Mouse (Mus musculus): ENCODE data around the gene Brms1. TPM values are rescaled to one million over a fixed set of nuclear protein-coding genes. Genes with fewer than 3 reads are reported as not detected.

Gene Brms1
- polyA plus RNA-seq, 1 experiment = 40.4 TPM

DNA sequence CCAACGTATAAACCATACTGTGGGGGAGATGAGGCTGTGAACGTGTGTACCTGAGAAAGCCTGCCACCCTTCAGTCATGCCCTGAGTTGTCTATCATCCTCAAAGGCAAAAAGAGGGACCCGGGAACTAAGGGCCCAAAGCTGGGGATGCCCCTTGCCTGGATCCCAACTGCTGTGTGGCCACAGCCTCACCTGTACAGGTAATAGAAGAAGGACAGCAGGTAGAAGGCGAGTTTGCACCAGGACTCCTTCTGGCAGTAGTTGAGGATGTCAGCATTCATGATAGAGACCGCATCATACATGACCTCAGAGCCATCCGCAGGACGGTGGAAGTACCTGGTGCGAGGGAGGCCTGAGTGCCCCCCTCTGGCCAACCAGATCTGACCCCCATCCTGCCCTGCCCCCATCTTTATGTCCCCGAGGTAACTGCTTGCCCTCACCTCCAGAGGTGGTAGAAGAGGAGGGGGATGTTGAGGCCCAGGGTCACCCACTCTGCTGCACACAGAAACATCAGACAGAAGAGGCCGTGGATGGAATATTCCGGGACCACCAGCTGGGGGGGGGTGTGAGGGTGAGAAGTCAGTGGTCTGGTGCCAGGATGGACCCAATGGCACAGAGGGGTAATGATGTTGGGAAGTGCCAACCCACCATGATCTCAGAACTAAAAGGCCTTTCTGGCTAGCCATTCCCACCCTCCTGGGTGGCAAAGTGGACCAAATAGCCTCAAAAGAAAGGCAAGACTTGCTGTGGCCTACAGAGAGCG, 52.5 kb downstream of the Brms1 start:
- DNase-seq = no peak
- 71% methylated on average over 12 of the region's 12 CpGs for WGBS
- H3K4me1 ChIP-seq (ENCODE audit: control insufficient read depth, insufficient read depth, low read length) = peaks cover 9% of the 10 kb centered on the region
- TF ChIP-seq CTCF (IDR thresholded peaks at IDR 0.05; ENCODE audit: insufficient read depth, low read length) = no peak
- TF ChIP-seq POLR2A (IDR thresholded peaks at IDR 0.05; ENCODE audit: borderline replicate concordance, extremely low read depth, low read depth, low read length) = no peak
- no peak overlapping the region for H3K4me3 ChIP-seq (replicated peaks; ENCODE audit: extremely low read depth, low read depth, low read length)

DNA sequence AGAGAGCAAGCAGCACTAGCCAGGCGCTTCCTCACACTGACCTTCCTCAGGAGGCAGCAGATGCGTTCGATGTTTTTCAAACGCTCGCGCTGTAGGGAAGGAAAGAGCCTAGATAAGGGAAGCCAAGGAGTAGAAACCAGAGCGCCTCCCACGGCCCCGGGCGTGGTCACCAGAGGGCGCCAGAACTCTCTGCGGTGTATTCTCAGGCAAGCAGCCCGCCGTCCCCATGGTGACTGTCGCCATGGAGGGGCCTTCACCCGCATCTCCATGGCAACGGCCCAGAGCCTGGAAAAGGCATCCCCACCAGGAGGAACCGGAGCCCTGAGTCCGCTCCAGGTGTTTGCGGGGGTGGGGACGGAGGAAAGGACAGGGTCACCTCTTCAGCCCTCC, 53.1 kb downstream of the Brms1 start:
- Histone ChIP-seq H3K4me3 (replicated peaks; ENCODE audit: extremely low read depth, low read depth, low read length) (no peak overlapping the region), H3K4me1 (ENCODE audit: control insufficient read depth, insufficient read depth, low read length) (peaks cover 6% of the 10 kb centered on the region)
- WGBS = 2% methylated on average over 21 of the region's 21 CpGs
- peak; percentile 11; the same call in 1 of the 2 replicates for TF ChIP-seq POLR2A (IDR thresholded peaks at IDR 0.05; ENCODE audit: borderline replicate concordance, extremely low read depth, low read depth, low read length)
- peak; percentile 66 for TF ChIP-seq CTCF (IDR thresholded peaks at IDR 0.05; ENCODE audit: insufficient read depth, low read length)
- peak; percentile 88 for DNase-seq

DNA sequence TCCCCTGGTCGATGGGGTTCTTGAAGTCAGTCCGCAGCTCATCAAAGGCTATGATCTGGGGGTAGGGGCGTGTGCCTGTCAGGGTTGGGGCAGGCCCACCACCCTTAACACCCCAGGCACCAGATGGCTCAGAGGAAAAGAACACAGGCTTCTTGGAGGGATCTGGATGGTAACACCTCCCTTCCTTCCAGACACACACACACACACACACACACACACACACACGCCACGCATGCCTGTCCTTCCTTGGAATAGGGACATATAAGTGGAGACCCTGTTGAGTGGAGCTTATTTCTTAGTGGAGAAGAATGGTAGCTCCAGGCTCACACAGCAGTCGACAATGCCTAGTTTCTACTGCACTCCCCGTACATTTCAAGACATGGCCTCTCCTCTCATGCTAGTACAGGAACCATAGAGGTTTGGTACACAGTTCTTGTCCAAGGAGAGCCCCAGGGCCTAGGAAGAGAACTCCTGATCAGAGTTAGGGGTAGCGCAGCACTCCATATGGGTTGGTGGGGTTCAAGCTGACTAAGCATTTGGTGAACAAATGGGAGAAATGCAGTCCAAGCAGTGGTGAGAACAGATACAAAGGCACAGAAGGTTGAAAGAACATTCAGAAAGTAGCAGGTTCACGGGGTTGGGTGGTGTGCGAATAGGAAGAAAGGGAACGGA, 53.7 kb downstream of the Brms1 start:
- WGBS = 40% methylated on average over 11 of the region's 11 CpGs
- TF ChIP-seq POLR2A (IDR thresholded peaks at IDR 0.05; ENCODE audit: borderline replicate concordance, extremely low read depth, low read depth, low read length) = no peak
- no peak for TF ChIP-seq CTCF (IDR thresholded peaks at IDR 0.05; ENCODE audit: insufficient read depth, low read length)
- H3K4me3 ChIP-seq (replicated peaks; ENCODE audit: extremely low read depth, low read depth, low read length) = no peak overlapping the region
- no peak for DNase-seq
- H3K4me1 ChIP-seq (ENCODE audit: control insufficient read depth, insufficient read depth, low read length) = peaks cover 6% of the 10 kb centered on the region

GRCm38 (mm10) chr19:5095887-5096474, 54.8 kb downstream of the Brms1 start:
- no peak for DNase-seq
- peaks cover 6% of the 10 kb centered on the region for H3K4me1 ChIP-seq (ENCODE audit: control insufficient read depth, insufficient read depth, low read length)
- no peak for TF ChIP-seq POLR2A (IDR thresholded peaks at IDR 0.05; ENCODE audit: borderline replicate concordance, extremely low read depth, low read depth, low read length)
- no peak for TF ChIP-seq CTCF (IDR thresholded peaks at IDR 0.05; ENCODE audit: insufficient read depth, low read length)
- WGBS = 9% methylated on average over 9 of the region's 9 CpGs
- H3K4me3 ChIP-seq (replicated peaks; ENCODE audit: extremely low read depth, low read depth, low read length) = no peak overlapping the region

DNA sequence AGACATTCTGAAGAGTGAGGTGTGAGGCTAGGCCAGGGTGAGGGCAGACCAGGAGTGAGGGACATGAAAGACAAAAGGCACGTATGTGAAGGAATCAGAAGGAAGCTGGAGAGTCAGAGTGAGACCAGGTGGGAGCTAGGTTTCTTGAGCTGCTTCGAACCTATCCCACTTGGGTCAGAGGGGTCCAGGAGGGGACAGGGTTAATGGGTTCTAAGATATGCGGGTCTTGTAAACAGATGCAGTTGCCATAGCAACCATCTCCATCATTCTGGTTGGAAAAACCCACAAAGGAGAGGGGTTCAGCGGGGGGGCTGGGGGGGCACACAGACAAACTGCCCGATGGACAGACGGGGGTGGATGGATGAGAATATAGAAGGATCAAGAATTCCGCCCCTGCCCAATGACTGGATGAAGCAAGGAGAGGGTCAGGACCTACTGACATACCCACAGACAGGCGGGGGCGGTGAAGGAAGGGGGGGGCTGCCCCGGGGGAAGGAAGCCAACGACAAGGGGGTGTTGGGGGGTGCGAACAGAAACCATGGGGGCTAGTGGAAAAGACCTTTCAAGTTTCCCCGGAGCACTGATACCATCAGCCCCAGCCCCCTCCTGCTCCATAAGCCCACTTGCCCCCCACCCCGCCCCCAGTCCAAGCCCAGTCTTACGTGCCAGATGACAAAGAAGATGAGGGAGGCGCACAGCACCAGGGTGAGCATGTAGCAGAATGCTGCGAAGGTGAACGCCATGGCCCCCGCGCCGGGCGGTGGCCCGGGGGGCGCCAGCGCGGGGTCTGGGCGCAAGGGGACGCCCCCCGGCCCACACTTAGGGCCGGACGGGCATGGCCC, 56.6 kb downstream of the Brms1 start:
- no peak overlapping the region for H3K4me3 ChIP-seq (replicated peaks; ENCODE audit: extremely low read depth, low read depth, low read length)
- WGBS = 7% methylated on average over 29 of the region's 31 CpGs
- TF ChIP-seq POLR2A (IDR thresholded peaks at IDR 0.05; ENCODE audit: borderline replicate concordance, extremely low read depth, low read depth, low read length) (no peak), CTCF (IDR thresholded peaks at IDR 0.05; ENCODE audit: insufficient read depth, low read length) (no peak)
- H3K4me1 ChIP-seq (ENCODE audit: control insufficient read depth, insufficient read depth, low read length) = peaks cover 6% of the 10 kb centered on the region
- no peak for DNase-seq

DNA sequence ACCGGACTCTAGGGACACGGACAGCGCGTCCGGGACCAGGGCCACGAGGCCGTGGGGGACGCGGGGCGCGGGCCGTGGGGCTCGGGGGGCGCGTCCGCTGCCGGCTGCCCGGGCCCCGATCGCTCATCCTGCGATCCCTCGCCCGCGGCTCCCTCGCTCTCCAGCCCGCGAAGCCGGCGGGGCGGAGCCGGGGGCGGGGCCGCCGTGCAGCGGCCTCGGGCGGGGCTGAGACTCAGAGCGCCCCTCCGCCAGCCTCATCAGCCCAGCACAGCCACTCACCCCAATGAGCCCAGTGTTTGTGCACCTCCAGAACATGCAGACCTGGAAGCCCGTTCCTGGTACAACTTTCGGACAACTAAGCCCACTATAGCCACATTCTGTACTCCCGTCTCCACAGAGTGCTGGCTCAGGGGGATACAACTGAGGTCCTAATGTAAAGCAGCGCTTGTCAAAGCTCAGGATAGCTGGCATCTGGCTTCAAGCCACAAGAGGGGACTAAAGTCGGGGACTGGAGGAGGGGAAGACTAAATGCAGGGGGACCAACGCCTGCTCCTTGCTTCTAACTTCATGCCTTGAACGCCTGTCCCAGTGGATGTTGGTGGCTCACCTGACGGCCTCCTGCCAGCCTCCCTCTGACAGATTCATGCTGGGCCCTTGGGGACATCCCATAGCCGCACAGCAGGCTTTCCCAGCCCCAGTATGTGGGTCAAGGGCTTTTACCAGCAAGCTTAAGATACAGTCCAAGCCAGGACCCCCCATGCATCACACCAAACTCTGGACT, 57.4 kb downstream of the Brms1 start, which contains the start of gene Cnih2:
TSS of gene Cnih2 (minus strand) at position 159 of the 781 bp plus-strand sequence.
- DNase-seq = peak; percentile 61
- peaks cover 6% of the 10 kb centered on the region for H3K4me1 ChIP-seq (ENCODE audit: control insufficient read depth, insufficient read depth, low read length)
- TF ChIP-seq CTCF (IDR thresholded peaks at IDR 0.05; ENCODE audit: insufficient read depth, low read length) (no peak), POLR2A (IDR thresholded peaks at IDR 0.05; ENCODE audit: borderline replicate concordance, extremely low read depth, low read depth, low read length) (0 out of 2 replicates have a peak, but pooled peaks have one; percentile 29)
- 8% methylated on average over 40 of the region's 48 CpGs for WGBS
- H3K4me3 ChIP-seq (replicated peaks; ENCODE audit: extremely low read depth, low read depth, low read length) = no peak within 1 kb of the TSS

Other genes starting within 250 kb of the Brms1 start
- 28.6 and 36.1 TPM in 2 replicates for gene Rbm4, start 247.5 kb upstream of the Brms1 start, polyA plus RNA-seq (2012; rRNA removed)
- gene Gm21992, start 229.7 kb upstream of the Brms1 start, polyA plus RNA-seq (2012; rRNA removed) = 7.6 and 13.5 TPM in 2 replicates
- 42.4 and 52.1 TPM in 2 replicates for gene Rbm14, start 229.7 kb upstream of the Brms1 start, polyA plus RNA-seq (2012; rRNA removed)
- 32.5 and 44.7 TPM in 2 replicates for gene Ccs, start 202.0 kb upstream of the Brms1 start, polyA plus RNA-seq (2012; rRNA removed)
- gene Ccdc87, start 202.0 kb upstream of the Brms1 start, polyA plus RNA-seq (2012; rRNA removed) = 0.33 and 0.46 TPM in 2 replicates
- gene Ctsf, start 186.2 kb upstream of the Brms1 start, polyA plus RNA-seq (2012; rRNA removed) = 48.7 and 76.1 TPM in 2 replicates
- 0.44 and 22.2 TPM in 2 replicates for gene Actn3, start 163.4 kb upstream of the Brms1 start, polyA plus RNA-seq (2012; rRNA removed)
- gene Zdhhc24, start 162.7 kb upstream of the Brms1 start, polyA plus RNA-seq (2012; rRNA removed) = 22.3 and 23.6 TPM in 2 replicates
- gene Bbs1, start 134.7 kb upstream of the Brms1 start, polyA plus RNA-seq (2012; rRNA removed) = 7.5 and 9.0 TPM in 2 replicates
- gene Dpp3, start 113.1 kb upstream of the Brms1 start, polyA plus RNA-seq (2012; rRNA removed) = 70.3 and 89.2 TPM in 2 replicates
- 5.5 and 5.8 TPM in 2 replicates for gene Peli3, start 98.2 kb upstream of the Brms1 start, polyA plus RNA-seq (2012; rRNA removed)
- gene Mrpl11, start 79.2 kb upstream of the Brms1 start, polyA plus RNA-seq (2012; rRNA removed) = 19.5 and 20.5 TPM in 2 replicates
- gene Npas4, start 51.0 kb upstream of the Brms1 start, polyA plus RNA-seq (2012; rRNA removed) = 0.54 and 0.93 TPM in 2 replicates
- 4.3 and 5.9 TPM in 2 replicates for gene Slc29a2, start 17.5 kb upstream of the Brms1 start, polyA plus RNA-seq (2012; rRNA removed)
- gene B4gat1, start 2.5 kb upstream of the Brms1 start, polyA plus RNA-seq (2012; rRNA removed) = 38.0 and 38.7 TPM in 2 replicates
- gene AC124502.3, start 2.5 kb upstream of the Brms1 start, polyA plus RNA-seq (2012; rRNA removed) = 0.58 and 0.78 TPM in 2 replicates
- gene Rin1, start 9.1 kb downstream of the Brms1 start, polyA plus RNA-seq (2012; rRNA removed) = 10.2 and 10.4 TPM in 2 replicates
- gene Cd248, start 26.7 kb downstream of the Brms1 start, polyA plus RNA-seq (2012; rRNA removed) = 20.9 and 22.6 TPM in 2 replicates
- gene Tmem151a, start 44.2 kb downstream of the Brms1 start, polyA plus RNA-seq (2012; rRNA removed) = 10.7 and 11.8 TPM in 2 replicates
- 154 and 165 TPM in 2 replicates for gene Yif1a, start 47.2 kb downstream of the Brms1 start, polyA plus RNA-seq (2012; rRNA removed)
- gene Cnih2, start 57.2 kb downstream of the Brms1 start, polyA plus RNA-seq (2012; rRNA removed) = 1.2 and 1.3 TPM in 2 replicates
- 213 and 232 TPM in 2 replicates for gene Rab1b, start 65.7 kb downstream of the Brms1 start, polyA plus RNA-seq (2012; rRNA removed)
- 35.5 and 47.3 TPM in 2 replicates for gene Klc2, start 77.2 kb downstream of the Brms1 start, polyA plus RNA-seq (2012; rRNA removed)
- gene Pacs1, start 231.8 kb downstream of the Brms1 start, polyA plus RNA-seq (2012; rRNA removed) = 37.2 and 40.6 TPM in 2 replicates